Mouse (Mus musculus) spleen, adult 2 months (tissue): ENCODE measurements at regions not wholly inside any gene's neighbourhood (a gene's known extent, or its start where the extent isn't known, plus 50 kb on each side); places are given as distances from the start of the nearest gene placed in this dataset.

ENCODE experiments used
- DNase-seq, 2 experiments: peaks; one replicate each; pipeline versions ENCODE4 v3.0.0 to v3.0.0-alpha.2; 2012 to 2021; ENCODE audit warnings: low spot score in 2 of 2, low read depth in 1 of 2
- H3K27ac ChIP-seq: fragments of 200-500 bp; 2 replicates; pipeline ENCODE4 v1.5.1; 2012; ENCODE audit warnings: low read length, inconsistent platforms; ENCODE audit not compliant: insufficient read depth
- H3K27me3 ChIP-seq: fragments of 200-500 bp; 2 replicates; pipeline ENCODE4 v1.6.1; 2012; ENCODE audit warnings: mild to moderate bottlenecking, moderate library complexity, low read length, inconsistent platforms; ENCODE audit not compliant: control insufficient read depth, insufficient read depth
- H3K36me3 ChIP-seq: fragments of 200-500 bp; 2 replicates; pipeline ENCODE4 v1.6.1; 2012; ENCODE audit warnings: mild to moderate bottlenecking, low read length, inconsistent platforms; ENCODE audit not compliant: control insufficient read depth, insufficient read depth
- H3K4me1 ChIP-seq: fragments of 200-500 bp; 2 replicates; pipeline ENCODE4 v1.6.1; 2011; ENCODE audit warnings: inconsistent platforms; ENCODE audit not compliant: control insufficient read depth, insufficient read depth, insufficient read length
- H3K4me3 ChIP-seq: fragments of 200-500 bp; 2 replicates; pipeline ENCODE4 v1.5.1; 2011; ENCODE audit warnings: mild to moderate bottlenecking, inconsistent platforms; ENCODE audit not compliant: insufficient read depth, insufficient read length; ENCODE audit errors: extremely low read depth
- CTCF ChIP-seq: fragments of 200-500 bp; IDR thresholded peaks from 2 replicates; pipeline ENCODE4 v1.5.1; 2011; ENCODE audit warnings: mild to moderate bottlenecking, inconsistent platforms; ENCODE audit not compliant: insufficient read depth, insufficient read length, insufficient replicate concordance; ENCODE audit errors: extremely low read depth
- POLR2A ChIP-seq: fragments of 200-500 bp; IDR thresholded peaks from 2 replicates; pipeline ENCODE4 v1.6.1; 2011; ENCODE audit warnings: low read depth, low read length, inconsistent platforms
- WGBS: fragments of 180-500 bp; shearing (Covaris S2); methylation state at CpG from one replicate; pipeline ENCODE4 v1.1.7; 2018; 5-methylcytosine and 5-hydroxymethylcytosine counted together

DNA sequence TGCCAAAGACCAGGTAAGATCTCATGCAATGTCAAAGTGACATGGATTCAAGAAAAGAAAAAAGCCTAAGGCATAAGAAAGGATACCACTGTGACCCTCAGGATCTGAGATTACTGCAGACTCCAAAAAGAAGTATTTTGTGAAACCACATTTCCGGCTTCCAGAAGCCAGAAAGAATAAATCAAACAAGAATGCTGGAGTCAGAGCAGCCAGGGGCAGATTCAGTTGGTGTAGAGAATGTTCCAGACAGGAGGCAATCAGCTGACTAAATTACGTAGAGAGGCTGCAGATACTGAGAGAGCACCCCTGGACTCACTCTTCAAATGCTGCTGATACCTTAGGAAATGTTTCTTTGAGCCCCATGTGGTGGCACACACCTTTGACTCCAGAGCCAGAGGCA, 67.7 kb upstream of the Tln2 start:
- WGBS = 70% methylated on average over 2 of the region's 2 CpGs
- Histone ChIP-seq H3K4me3 (no peak overlapping the region), H3K36me3 (no peaks in the 10 kb centered on the region), H3K27ac (no peak overlapping the region), H3K4me1 (no peaks in the 10 kb centered on the region), H3K27me3 (peaks cover 2% of the 10 kb centered on the region; the same call in 1 of the 2 replicates)
- TF ChIP-seq POLR2A (no peak), CTCF (no peak)
- no peak for DNase-seq

DNA sequence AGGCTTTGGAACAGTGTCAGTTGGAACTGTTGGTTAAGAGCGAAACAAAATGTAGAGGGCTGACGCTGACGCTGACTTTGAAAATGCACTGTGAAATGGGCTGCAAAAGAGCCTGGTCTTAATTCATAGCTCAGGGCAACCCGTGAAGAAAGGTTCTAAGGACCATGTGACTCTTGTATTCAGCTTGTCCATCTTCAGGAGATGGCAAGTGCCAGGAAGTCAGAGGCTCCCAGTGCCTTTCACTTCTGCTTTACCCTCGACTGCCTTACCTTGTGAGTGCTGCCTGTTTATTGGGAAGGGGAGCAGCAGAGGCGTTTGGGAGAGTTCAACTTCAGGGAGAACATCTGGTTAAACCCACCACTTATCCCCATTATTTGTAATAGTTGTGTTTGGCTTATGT, 70.1 kb upstream of the Tln2 start:
- 21% methylated on average over 6 of the region's 6 CpGs for WGBS
- DNase-seq = no peak
- Histone ChIP-seq H3K36me3 (no peaks in the 10 kb centered on the region), H3K4me1 (peaks cover 4% of the 10 kb centered on the region), H3K27ac (no peak overlapping the region), H3K27me3 (peaks cover 11% of the 10 kb centered on the region), H3K4me3 (no peak overlapping the region)
- no peak for TF ChIP-seq CTCF
- TF ChIP-seq POLR2A = no peak

DNA sequence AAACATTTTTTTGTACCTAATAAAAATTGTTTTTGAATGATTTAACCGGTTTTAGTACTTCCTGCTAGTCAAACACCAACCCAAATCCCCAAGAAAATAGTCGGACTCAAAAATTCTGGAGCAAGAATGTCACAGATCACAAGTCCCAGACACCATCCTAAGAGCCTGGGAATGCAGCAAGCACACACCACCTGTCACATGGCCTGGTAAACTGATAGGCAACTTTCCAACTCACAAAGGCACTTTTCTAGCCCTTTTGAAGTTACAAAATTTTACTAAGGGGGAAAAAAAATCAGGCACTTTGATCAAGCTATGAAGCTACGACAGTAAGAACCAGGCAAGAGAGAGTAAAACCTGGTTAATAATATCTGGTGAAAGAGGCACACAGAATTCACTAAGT, 70.7 kb upstream of the Tln2 start:
- no peak for TF ChIP-seq POLR2A
- TF ChIP-seq CTCF = no peak
- no peak overlapping the region for H3K4me3 ChIP-seq
- H3K27me3 ChIP-seq = peaks cover 11% of the 10 kb centered on the region
- H3K36me3 ChIP-seq = no peaks in the 10 kb centered on the region
- H3K27ac ChIP-seq = no peak overlapping the region
- H3K4me1 ChIP-seq = peaks cover 4% of the 10 kb centered on the region
- DNase-seq = no peak
- WGBS = 69% methylated on average over 3 of the region's 3 CpGs

DNA sequence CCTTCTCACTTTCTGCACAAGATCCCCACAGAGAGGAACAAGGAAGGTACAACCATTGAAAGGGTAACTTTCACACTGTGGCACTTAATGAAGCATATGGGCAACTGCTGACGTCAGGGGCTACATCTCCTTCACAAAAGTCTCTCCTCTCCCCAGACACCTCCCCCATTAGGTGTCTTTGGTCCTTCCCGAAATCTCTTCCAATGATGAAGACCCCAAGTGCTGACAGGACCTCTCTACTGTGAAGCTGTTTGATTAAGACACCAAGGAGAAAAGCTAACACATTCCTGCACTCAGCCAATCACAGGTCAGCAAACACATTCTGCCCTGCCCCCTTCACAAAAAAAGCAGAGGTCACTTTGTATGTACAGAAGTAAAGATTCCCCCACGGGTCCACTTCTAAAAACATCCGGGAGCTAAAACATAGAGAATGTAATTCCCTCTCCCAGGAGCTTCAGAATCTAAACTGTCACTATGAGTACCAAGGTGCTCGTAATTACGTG, 72.3 kb upstream of the Tln2 start:
- Histone ChIP-seq H3K36me3 (no peaks in the 10 kb centered on the region), H3K4me3 (no peak overlapping the region), H3K27ac (no peak overlapping the region), H3K27me3 (peaks cover 11% of the 10 kb centered on the region), H3K4me1 (peaks cover 4% of the 10 kb centered on the region)
- TF ChIP-seq POLR2A (no peak), CTCF (no peak)
- DNase-seq = no peak
- 11% methylated on average over 6 of the region's 6 CpGs for WGBS

DNA sequence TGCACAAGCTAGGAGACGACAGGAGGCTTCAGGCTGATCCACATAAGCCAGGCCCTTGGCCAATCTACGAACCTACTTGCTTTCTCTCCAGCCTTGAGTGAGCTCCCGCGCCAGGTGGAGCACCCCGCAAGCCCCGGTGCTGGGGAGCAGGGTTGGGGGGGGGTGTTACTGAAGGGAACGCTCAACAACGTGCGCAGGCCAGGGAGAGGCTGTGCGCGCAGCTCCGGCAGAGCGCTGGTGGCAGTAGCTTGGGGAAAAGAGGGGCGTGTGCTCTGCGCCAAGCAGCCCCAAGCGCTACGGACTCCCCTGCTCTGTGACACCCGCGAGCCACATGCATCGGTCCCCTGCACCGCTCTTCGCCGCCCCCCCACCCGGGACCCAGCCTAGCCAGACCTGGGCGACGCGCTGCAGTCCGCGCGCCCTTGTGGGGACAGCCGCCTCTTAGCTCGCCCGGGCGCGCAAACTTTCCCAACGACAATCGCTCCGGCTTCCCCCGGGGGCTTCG, 73.1 kb upstream of the Tln2 start:
- TF ChIP-seq CTCF (no peak), POLR2A (no peak)
- Histone ChIP-seq H3K4me3 (no peak overlapping the region; the same call in 1 of the 2 replicates), H3K36me3 (no peaks in the 10 kb centered on the region), H3K4me1 (peaks cover 4% of the 10 kb centered on the region), H3K27ac (no peak overlapping the region), H3K27me3 (peaks cover 11% of the 10 kb centered on the region)
- 2% methylated on average over 40 of the region's 40 CpGs for WGBS
- no peak for DNase-seq

DNA sequence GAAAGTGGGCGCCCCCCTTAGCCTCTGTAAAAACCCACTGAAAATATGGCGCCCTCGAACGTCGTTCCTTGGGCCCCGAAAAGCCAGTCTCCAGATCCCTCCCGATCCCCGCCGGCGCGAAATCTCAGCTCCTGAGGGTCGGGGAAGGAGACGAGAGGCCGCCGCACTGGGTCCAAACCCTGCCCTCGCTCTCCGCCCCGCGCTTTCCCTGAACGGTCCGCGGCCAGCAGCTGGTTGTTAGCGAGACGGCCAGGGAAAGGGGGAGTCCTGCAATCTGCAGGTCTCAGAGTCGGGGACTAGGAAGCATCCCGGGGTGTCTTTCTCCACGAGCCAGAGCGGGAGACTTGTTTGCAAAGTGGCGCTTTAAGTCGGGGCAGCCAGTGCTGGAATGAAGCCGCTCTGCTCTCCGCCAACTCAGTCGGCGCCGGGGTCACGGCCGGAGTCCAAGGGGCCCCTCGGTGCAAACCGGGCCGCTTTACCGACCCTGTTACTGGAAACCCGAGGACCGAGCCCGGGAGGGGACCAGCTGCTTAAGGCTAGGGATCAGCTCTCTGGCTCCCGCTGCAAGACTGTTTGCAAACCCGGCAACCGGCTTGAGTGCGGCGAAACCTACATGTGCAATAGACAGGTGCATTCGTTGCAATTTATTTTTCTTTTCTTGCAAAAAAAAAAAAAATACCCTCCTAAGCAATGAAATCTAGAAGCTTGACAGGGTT, 73.7 kb upstream of the Tln2 start:
- no peak overlapping the region for H3K27ac ChIP-seq
- H3K4me1 ChIP-seq = peaks cover 4% of the 10 kb centered on the region
- DNase-seq = no peak
- 2% methylated on average over 50 of the region's 50 CpGs for WGBS
- H3K27me3 ChIP-seq = peaks cover 11% of the 10 kb centered on the region
- peak overlapping the region; percentile 27; the same call in 1 of the 2 replicates for H3K4me3 ChIP-seq
- no peaks in the 10 kb centered on the region for H3K36me3 ChIP-seq
- TF ChIP-seq CTCF (no peak), POLR2A (no peak)

DNA sequence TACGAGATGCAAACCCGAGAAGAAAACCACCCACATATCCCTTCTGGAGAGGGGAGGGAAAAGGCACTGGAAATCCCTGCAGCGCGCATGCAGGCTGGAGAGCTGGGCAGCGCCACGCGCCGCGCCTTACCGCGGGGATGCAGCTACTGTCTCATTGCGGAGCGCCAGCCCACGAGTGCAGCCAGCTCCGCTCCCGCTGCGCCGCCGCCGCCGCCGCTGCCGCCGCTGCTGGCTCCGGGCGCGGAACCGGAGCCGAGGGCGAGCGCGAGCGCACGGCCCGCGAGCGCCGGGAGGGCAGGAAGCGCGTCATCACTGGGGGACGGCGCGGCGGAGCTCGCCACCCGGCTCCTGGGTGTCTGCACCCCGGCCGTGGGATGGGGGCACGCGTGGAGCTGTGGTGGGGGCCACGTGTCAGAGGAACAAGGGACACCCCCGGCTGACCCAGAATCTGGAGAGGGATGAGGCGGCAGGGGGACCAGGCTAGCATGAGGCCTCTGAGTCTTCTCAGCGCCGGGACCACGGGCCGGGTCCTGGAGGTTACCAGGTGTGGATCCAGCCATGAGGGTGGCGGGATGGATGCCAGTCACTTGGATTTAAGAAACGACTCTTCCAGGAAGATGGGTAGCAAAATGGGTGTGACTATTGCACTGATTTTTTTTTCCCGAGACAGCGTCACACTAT, 74.4 kb upstream of the Tln2 start:
- DNase-seq = no peak
- WGBS = 2% methylated on average over 60 of the region's 61 CpGs
- Histone ChIP-seq H3K27ac (no peak overlapping the region), H3K27me3 (peaks cover 11% of the 10 kb centered on the region), H3K4me1 (peaks cover 4% of the 10 kb centered on the region), H3K4me3 (peak overlapping the region; percentile 55), H3K36me3 (no peaks in the 10 kb centered on the region)
- TF ChIP-seq CTCF = no peak
- no peak for TF ChIP-seq POLR2A
